Mouse (Mus musculus): ENCODE measurements at regions not wholly inside any gene's neighbourhood (a gene's known extent, or its start where the extent isn't known, plus 50 kb on each side); places are given as distances from the start of the nearest gene placed in this dataset.

GRCm38 (mm10) chr6:141034824-141035223 is 214.2 kb upstream of the Pde3a start:
- DNase-seq (ENCODE audit: low read depth, low spot score) = no peak
- Histone ChIP-seq H3K27me3 (ENCODE audit: control insufficient read depth, insufficient read depth, low read length, poor library complexity, severe bottlenecking) (no peaks in the 10 kb centered on the region), H3K36me3 (ENCODE audit: control insufficient read depth, insufficient read depth, low read length, poor library complexity, severe bottlenecking) (no peaks in the 10 kb centered on the region)

GRCm38 (mm10) chr6:141041358-141041757 is 207.7 kb upstream of the Pde3a start:
- Histone ChIP-seq H3K27me3 (ENCODE audit: control insufficient read depth, insufficient read depth, low read length, poor library complexity, severe bottlenecking) (no peaks in the 10 kb centered on the region), H3K36me3 (ENCODE audit: control insufficient read depth, insufficient read depth, low read length, poor library complexity, severe bottlenecking) (no peaks in the 10 kb centered on the region)
- no peak for DNase-seq (ENCODE audit: low read depth, low spot score)

- Histone ChIP-seq H3K27me3 (ENCODE audit: control insufficient read depth, insufficient read depth, low read length, poor library complexity, severe bottlenecking) (no peaks in the 10 kb centered on the region), H3K36me3 (ENCODE audit: control insufficient read depth, insufficient read depth, low read length, poor library complexity, severe bottlenecking) (no peaks in the 10 kb centered on the region)
- no peak for DNase-seq (ENCODE audit: low read depth, low spot score)
Observed at GRCm38 (mm10) chr6:141041781-141042625, 207.1 kb upstream of the Pde3a start.

- H3K27me3 ChIP-seq (ENCODE audit: control insufficient read depth, insufficient read depth, low read length, poor library complexity, severe bottlenecking) = no peaks in the 10 kb centered on the region
- DNase-seq (ENCODE audit: low read depth, low spot score) = no peak
- no peaks in the 10 kb centered on the region for H3K36me3 ChIP-seq (ENCODE audit: control insufficient read depth, insufficient read depth, low read length, poor library complexity, severe bottlenecking)
Observed at GRCm38 (mm10) chr6:141048271-141048670, 200.8 kb upstream of the Pde3a start.

- Histone ChIP-seq H3K27me3 (ENCODE audit: control insufficient read depth, insufficient read depth, low read length, poor library complexity, severe bottlenecking) (no peaks in the 10 kb centered on the region; the same call in 1 of the 2 replicates), H3K36me3 (ENCODE audit: control insufficient read depth, insufficient read depth, low read length, poor library complexity, severe bottlenecking) (no peaks in the 10 kb centered on the region)
- no peak for DNase-seq (ENCODE audit: low read depth, low spot score)
Observed at GRCm38 (mm10) chr6:141050038-141050684, 198.9 kb upstream of the Pde3a start.

GRCm38 (mm10) chr6:141054026-141054425 is 195.0 kb upstream of the Pde3a start:
- DNase-seq (ENCODE audit: low read depth, low spot score) = no peak
- Histone ChIP-seq H3K27me3 (ENCODE audit: control insufficient read depth, insufficient read depth, low read length, poor library complexity, severe bottlenecking) (no peaks in the 10 kb centered on the region; the same call in 1 of the 2 replicates), H3K36me3 (ENCODE audit: control insufficient read depth, insufficient read depth, low read length, poor library complexity, severe bottlenecking) (no peaks in the 10 kb centered on the region)

GRCm38 (mm10) chr6:141059250-141059916 is 189.7 kb upstream of the Pde3a start:
- no peaks in the 10 kb centered on the region for H3K36me3 ChIP-seq (ENCODE audit: control insufficient read depth, insufficient read depth, low read length, poor library complexity, severe bottlenecking)
- H3K27me3 ChIP-seq (ENCODE audit: control insufficient read depth, insufficient read depth, low read length, poor library complexity, severe bottlenecking) = no peaks in the 10 kb centered on the region; the same call in 1 of the 2 replicates
- no peak for DNase-seq (ENCODE audit: low read depth, low spot score)

GRCm38 (mm10) chr6:141065724-141066123 is 183.3 kb upstream of the Pde3a start:
- no peak for DNase-seq (ENCODE audit: low read depth, low spot score)

GRCm38 (mm10) chr6:141068861-141069467 is 180.1 kb upstream of the Pde3a start:
- no peaks in the 10 kb centered on the region for H3K27me3 ChIP-seq (ENCODE audit: control insufficient read depth, insufficient read depth, low read length, poor library complexity, severe bottlenecking)
- no peaks in the 10 kb centered on the region for H3K36me3 ChIP-seq (ENCODE audit: control insufficient read depth, insufficient read depth, low read length, poor library complexity, severe bottlenecking)
- no peak for DNase-seq (ENCODE audit: low read depth, low spot score)

More at GRCm38 (mm10) chr6:141065724-141066123, 183.3 kb upstream of the Pde3a start:
- H3K36me3 ChIP-seq (ENCODE audit: control insufficient read depth, insufficient read depth, low read length, poor library complexity, severe bottlenecking) = no peaks in the 10 kb centered on the region
- H3K27me3 ChIP-seq (ENCODE audit: control insufficient read depth, insufficient read depth, low read length, poor library complexity, severe bottlenecking) = no peaks in the 10 kb centered on the region

GRCm38 (mm10) chr6:141069896-141070295 is 179.2 kb upstream of the Pde3a start:
- DNase-seq (ENCODE audit: low read depth, low spot score) = no peak
- Histone ChIP-seq H3K27me3 (ENCODE audit: control insufficient read depth, insufficient read depth, low read length, poor library complexity, severe bottlenecking) (no peaks in the 10 kb centered on the region), H3K36me3 (ENCODE audit: control insufficient read depth, insufficient read depth, low read length, poor library complexity, severe bottlenecking) (no peaks in the 10 kb centered on the region)

- H3K36me3 ChIP-seq (ENCODE audit: control insufficient read depth, insufficient read depth, low read length, poor library complexity, severe bottlenecking) = no peaks in the 10 kb centered on the region
- DNase-seq (ENCODE audit: low read depth, low spot score) = no peak
- H3K27me3 ChIP-seq (ENCODE audit: control insufficient read depth, insufficient read depth, low read length, poor library complexity, severe bottlenecking) = no peaks in the 10 kb centered on the region
Observed at GRCm38 (mm10) chr6:141071507-141071906, 177.6 kb upstream of the Pde3a start.

GRCm38 (mm10) chr6:141091076-141091780 is 157.8 kb upstream of the Pde3a start:
- DNase-seq (ENCODE audit: low read depth, low spot score) = no peak
- no peaks in the 10 kb centered on the region for H3K27me3 ChIP-seq (ENCODE audit: control insufficient read depth, insufficient read depth, low read length, poor library complexity, severe bottlenecking)
- H3K36me3 ChIP-seq (ENCODE audit: control insufficient read depth, insufficient read depth, low read length, poor library complexity, severe bottlenecking) = no peaks in the 10 kb centered on the region

- no peak for DNase-seq (ENCODE audit: low read depth, low spot score)
- no peaks in the 10 kb centered on the region for H3K36me3 ChIP-seq (ENCODE audit: control insufficient read depth, insufficient read depth, low read length, poor library complexity, severe bottlenecking)
- no peaks in the 10 kb centered on the region for H3K27me3 ChIP-seq (ENCODE audit: control insufficient read depth, insufficient read depth, low read length, poor library complexity, severe bottlenecking)
Observed at GRCm38 (mm10) chr6:141091781-141092140, 157.3 kb upstream of the Pde3a start.

Data from splenic B cell, adult 2 months (primary cell).